Mouse (Mus musculus): Measurements from ENCODE around the gene Pgghg. TPM values are rescaled to one million over a fixed set of nuclear protein-coding genes. Genes with fewer than 3 reads are reported as not detected.

Gene Pgghg
- 19.5 and 23.5 TPM in 2 replicates for polyA plus RNA-seq (2015; fragmentation: Nextera tagmentation; extraction: Ambion mirVana)

DNA sequence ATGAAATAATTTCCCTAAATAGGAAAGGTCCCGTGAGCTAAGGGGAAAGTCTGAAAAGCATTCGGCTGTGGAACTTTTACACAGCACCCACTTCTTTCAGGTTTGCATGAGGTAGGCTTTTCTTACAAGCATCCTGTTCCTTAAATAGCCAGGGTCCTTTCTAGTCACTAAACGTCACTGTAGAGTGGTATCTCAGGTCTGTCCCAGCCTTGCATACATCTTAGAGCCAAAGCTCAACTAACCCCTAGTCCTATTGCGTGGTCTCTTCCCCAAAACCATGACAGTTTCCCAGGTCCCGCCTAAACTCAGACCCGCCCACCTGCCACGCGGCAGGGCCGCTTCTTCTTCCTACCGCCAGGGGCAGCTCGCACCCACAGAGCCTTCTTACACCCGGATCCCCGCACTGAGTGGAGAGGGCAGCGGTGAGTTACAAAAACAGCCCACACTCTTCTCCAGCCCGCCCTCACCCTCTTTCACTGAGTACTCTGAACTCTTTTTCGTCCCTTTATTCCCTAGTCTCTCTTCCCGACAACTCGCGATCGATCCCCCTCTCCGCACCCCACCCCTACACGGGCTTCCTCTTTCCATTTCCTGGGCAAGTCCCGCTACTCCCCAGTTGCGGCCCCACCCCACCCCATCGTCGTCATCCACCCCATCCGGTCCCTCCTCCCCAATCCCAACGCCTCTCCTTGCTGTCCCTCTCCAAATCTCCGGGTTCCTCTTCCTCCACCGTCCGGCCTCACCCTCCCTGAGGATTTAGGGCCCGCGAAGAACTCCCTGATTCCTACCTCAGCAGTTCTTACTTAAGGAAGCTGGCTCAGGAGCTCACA lies at the start of gene Pgghg:
Gene Pgghg (plus strand): TSS at position 170 of the 830 bp plus-strand sequence.
- H3K9me3 ChIP-seq (replicated peaks): no peaks in the 10 kb centered on the region
- H3K4me2 ChIP-seq: peak within 1 kb of the TSS; percentile 71
- WGBS: 3% methylated on average over 33 of the region's 33 CpGs
- peak; percentile 88 for ATAC-seq (replicated peaks; ENCODE audit: low FRiP score)
- peak within 1 kb of the TSS; percentile 70 for H3K9ac ChIP-seq
- H3K4me3 ChIP-seq (replicated peaks): peak within 1 kb of the TSS; percentile 62
- peaks cover 19% of the 10 kb centered on the region for H3K36me3 ChIP-seq
- H3K27ac ChIP-seq: peak within 1 kb of the TSS; percentile 95
- peaks cover 11% of the 10 kb centered on the region; the same call in 1 of the 2 replicates for H3K27me3 ChIP-seq
- peaks cover 34% of the 10 kb centered on the region for H3K4me1 ChIP-seq

DNA sequence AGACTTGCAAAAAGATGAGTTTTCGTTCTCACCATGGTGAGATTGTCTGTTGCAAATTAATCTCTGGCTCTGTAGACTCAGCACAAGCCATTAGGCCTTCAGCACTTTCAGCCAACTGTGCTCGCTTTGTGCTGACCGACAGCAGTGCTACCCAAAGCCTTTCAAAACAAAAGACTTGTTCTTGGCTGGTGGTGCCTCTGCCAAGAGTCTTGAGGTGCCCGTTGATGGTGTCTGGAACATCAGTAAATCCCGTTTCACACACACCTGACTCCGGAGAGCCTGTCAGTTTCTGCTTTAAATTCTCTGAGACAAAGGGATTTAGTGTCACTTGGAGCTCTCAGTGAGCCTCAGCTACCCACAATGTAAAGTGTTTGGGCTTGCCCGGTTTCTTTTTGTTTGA lies 47.2 kb upstream of the Pgghg start:
- H3K36me3 ChIP-seq: peaks cover 85% of the 10 kb centered on the region
- WGBS: 85% methylated on average over 7 of the region's 7 CpGs
- no peak overlapping the region for H3K4me2 ChIP-seq
- H3K4me1 ChIP-seq: no peaks in the 10 kb centered on the region
- H3K27me3 ChIP-seq: no peaks in the 10 kb centered on the region
- no peak overlapping the region for H3K9ac ChIP-seq
- no peak for ATAC-seq (replicated peaks; ENCODE audit: low FRiP score)
- H3K9me3 ChIP-seq (replicated peaks): no peaks in the 10 kb centered on the region
- H3K27ac ChIP-seq: no peak overlapping the region
- H3K4me3 ChIP-seq (replicated peaks): no peak overlapping the region

DNA sequence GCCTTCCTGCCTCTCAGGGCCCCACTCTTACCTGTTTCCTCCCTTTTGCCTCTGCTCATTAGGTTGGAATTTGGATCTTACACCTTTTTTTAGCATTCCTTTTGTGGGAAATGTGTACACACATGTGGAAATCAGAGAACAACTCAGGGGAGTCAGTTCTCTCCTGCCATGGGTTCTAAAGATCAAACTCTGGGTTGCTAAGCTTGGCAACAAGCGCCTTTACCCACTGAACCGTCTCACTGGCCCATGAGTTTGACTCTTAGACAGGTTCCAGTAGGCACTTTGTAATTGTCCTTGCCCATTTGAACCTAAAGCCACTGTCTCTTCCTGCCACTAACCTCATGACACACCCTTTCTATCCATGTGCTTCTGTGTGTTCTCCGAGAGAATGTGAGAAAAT lies 46.6 kb upstream of the Pgghg start:
- Histone ChIP-seq H3K36me3 (peaks cover 84% of the 10 kb centered on the region), H3K4me2 (no peak overlapping the region), H3K27ac (no peak overlapping the region), H3K9me3 (replicated peaks) (no peaks in the 10 kb centered on the region), H3K4me3 (replicated peaks) (no peak overlapping the region), H3K9ac (no peak overlapping the region), H3K27me3 (no peaks in the 10 kb centered on the region), H3K4me1 (no peaks in the 10 kb centered on the region)
- no peak for ATAC-seq (replicated peaks; ENCODE audit: low FRiP score)
- WGBS: 89% methylated on average over 3 of the region's 3 CpGs

DNA sequence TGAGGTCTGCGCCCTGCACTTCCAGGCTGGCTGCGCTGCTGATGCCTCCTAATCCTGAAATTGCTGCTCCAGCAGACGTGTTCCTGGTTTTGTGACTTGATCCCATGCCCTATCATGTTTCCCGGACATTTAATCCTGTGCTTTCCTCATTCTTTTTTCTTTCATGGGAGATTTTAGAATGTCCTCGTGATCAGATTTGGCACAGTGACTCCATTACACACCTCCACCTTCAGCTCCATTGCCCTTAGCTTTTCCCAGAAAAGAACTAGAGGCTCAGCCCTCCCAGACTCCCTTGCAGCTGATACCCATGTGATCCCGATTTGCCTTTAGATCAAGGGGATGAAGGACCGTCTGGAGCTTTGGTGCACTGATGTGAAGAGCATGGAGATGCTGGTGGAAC lies 43.3 kb upstream of the Pgghg start:
- no peak for ATAC-seq (replicated peaks; ENCODE audit: low FRiP score)
- Histone ChIP-seq H3K36me3 (peaks cover 61% of the 10 kb centered on the region), H3K4me2 (no peak overlapping the region), H3K27ac (no peak overlapping the region), H3K4me3 (replicated peaks) (no peak overlapping the region), H3K4me1 (peaks cover 8% of the 10 kb centered on the region; the same call in 1 of the 2 replicates), H3K9me3 (replicated peaks) (no peaks in the 10 kb centered on the region), H3K9ac (no peak overlapping the region), H3K27me3 (no peaks in the 10 kb centered on the region)
- whole genome bisulfite sequencing: 81% methylated on average over 7 of the region's 7 CpGs

DNA sequence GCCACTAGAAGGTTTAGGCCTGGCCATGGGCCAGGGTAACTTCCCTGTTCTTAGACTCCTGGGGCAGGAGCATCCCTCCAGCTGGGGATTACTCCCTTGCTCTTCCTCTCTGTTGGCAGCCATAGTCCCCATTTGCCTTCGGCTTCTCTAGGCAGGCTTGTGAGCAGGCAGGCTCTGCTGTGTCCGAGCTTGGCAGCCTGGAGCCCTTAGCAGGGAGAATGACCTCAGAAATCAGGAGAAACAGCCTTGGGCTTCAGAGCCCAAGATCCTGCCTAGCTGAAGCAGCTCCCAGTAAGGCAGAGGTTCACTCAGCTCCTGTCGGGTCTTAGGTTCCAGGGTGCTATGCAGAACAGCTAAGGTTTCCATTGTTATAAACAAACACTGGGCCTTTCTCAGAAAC lies 42.1 kb upstream of the Pgghg start:
- H3K9ac ChIP-seq: no peak overlapping the region
- no peak overlapping the region for H3K27ac ChIP-seq
- peaks cover 51% of the 10 kb centered on the region for H3K36me3 ChIP-seq
- peaks cover 14% of the 10 kb centered on the region; the same call in 1 of the 2 replicates for H3K4me1 ChIP-seq
- WGBS: 83% methylated on average over 3 of the region's 3 CpGs
- no peaks in the 10 kb centered on the region for H3K9me3 ChIP-seq (replicated peaks)
- no peaks in the 10 kb centered on the region for H3K27me3 ChIP-seq
- no peak overlapping the region for H3K4me3 ChIP-seq (replicated peaks)
- H3K4me2 ChIP-seq: no peak overlapping the region
- no peak for ATAC-seq (replicated peaks; ENCODE audit: low FRiP score)

DNA sequence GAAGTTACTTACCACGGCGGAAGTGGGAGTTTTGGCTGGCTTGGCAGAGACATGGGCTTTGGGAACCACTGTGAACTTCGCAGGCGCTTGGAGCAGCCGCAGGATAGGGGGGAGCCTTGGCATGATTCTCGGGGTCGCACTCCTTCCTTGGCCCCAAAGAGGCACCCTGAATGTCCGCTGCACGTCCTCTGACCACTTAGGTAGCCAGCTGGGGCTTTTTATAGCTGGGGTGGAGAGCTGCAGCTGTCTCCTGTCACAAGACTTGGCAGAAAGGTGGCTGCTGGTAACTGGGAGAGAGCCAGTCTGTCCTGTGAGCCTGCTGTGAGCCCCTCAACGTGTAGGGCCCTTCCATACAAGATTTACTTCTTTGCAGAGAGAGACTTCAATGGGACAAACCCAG lies 41.0 kb upstream of the Pgghg start, which contains the start of gene Cox8b:
Gene Cox8b (minus strand): TSS at position 227 of the 400 bp plus-strand sequence.
- H3K4me2 ChIP-seq: no peak within 1 kb of the TSS
- no peak within 1 kb of the TSS for H3K9ac ChIP-seq
- no peak for ATAC-seq (replicated peaks; ENCODE audit: low FRiP score)
- 62% methylated on average over 10 of the region's 10 CpGs for WGBS
- no peaks in the 10 kb centered on the region for H3K9me3 ChIP-seq (replicated peaks)
- H3K4me1 ChIP-seq: peaks cover 14% of the 10 kb centered on the region; the same call in 1 of the 2 replicates
- 0 out of 2 replicates have a peak within 1 kb of the TSS, but pooled peaks have one; percentile 11 for H3K27ac ChIP-seq
- H3K27me3 ChIP-seq: no peaks in the 10 kb centered on the region
- H3K36me3 ChIP-seq: peaks cover 41% of the 10 kb centered on the region
- no peak within 1 kb of the TSS for H3K4me3 ChIP-seq (replicated peaks)

DNA sequence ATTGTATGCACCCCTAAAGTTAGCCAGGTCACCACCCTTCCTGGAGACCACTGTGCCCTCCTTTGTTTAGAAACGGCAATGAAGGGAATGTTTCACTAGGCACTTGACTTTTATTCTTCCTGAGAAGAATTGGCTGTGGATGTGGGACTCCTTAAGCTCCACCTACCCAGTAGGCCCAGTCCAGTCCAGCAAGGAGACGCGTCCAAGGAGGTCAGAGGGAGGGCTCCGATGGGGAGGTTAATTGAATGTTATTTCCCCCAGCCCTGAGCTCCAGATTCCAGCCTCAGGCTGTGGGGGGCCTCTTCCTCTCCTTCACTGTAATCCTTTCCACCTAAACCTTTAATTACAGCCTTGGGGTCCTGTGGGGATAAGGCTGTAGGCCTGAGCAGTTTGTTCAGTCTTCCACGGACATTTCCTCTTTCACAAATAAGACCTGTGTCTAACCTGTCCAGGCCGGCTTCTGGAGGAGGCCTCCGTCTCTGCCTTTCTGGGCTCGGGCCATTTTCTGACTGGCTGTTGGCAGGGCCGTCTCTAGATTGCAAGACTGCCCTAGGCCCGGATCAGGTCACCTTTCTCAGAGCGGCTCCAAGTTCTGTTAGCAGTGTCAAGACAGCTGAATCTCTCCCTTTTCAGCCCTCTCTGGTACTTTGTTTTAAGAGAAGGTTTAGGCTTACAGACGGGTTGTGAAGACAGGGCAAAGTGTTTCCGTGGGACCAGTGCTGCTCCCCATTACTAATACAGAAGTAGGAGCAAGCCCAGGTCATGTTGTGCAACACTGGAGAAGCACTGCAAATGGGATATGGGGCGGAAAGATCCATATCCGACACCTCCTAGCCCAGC lies 38.9 kb upstream of the Pgghg start:
- H3K27me3 ChIP-seq: no peaks in the 10 kb centered on the region
- H3K4me3 ChIP-seq (replicated peaks): no peak overlapping the region
- no peak overlapping the region for H3K9ac ChIP-seq
- H3K4me1 ChIP-seq: peaks cover 14% of the 10 kb centered on the region; the same call in 1 of the 2 replicates
- peak overlapping the region; percentile 56 for H3K27ac ChIP-seq
- H3K4me2 ChIP-seq: no peak overlapping the region
- peaks cover 23% of the 10 kb centered on the region for H3K36me3 ChIP-seq
- no peak for ATAC-seq (replicated peaks; ENCODE audit: low FRiP score)
- 65% methylated on average over 15 of the region's 15 CpGs for WGBS
- H3K9me3 ChIP-seq (replicated peaks): no peaks in the 10 kb centered on the region

DNA sequence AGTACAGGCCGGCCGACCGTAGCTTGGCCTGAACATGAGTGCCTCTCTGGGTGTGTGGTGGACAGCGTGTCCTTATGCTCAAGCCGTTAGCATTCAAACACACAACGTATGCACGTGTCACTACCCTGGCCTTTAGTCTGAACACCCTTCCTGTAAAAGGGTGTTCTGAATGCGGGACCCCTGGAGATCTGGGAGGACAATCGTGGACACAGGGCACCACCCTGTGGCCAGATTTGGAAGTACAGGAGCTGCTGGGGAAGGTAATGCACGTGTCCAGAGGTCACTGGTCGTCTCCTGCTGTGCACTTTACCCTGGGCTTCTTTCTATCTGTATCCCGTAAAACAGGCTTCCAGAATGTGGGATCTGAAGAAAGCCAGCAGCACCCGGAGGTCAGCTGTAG lies 38.0 kb upstream of the Pgghg start:
- H3K9me3 ChIP-seq (replicated peaks): no peaks in the 10 kb centered on the region
- WGBS: 24% methylated on average over 13 of the region's 13 CpGs
- H3K27ac ChIP-seq: 0 out of 2 replicates have a peak overlapping the region, but pooled peaks have one; percentile 56
- peaks cover 14% of the 10 kb centered on the region for H3K36me3 ChIP-seq
- no peak overlapping the region for H3K4me3 ChIP-seq (replicated peaks)
- H3K27me3 ChIP-seq: no peaks in the 10 kb centered on the region
- peaks cover 17% of the 10 kb centered on the region; the same call in 1 of the 2 replicates for H3K4me1 ChIP-seq
- no peak overlapping the region for H3K9ac ChIP-seq
- ATAC-seq (replicated peaks; ENCODE audit: low FRiP score): peak; percentile 37; the same call in 1 of the 2 replicates
- no peak overlapping the region for H3K4me2 ChIP-seq

DNA sequence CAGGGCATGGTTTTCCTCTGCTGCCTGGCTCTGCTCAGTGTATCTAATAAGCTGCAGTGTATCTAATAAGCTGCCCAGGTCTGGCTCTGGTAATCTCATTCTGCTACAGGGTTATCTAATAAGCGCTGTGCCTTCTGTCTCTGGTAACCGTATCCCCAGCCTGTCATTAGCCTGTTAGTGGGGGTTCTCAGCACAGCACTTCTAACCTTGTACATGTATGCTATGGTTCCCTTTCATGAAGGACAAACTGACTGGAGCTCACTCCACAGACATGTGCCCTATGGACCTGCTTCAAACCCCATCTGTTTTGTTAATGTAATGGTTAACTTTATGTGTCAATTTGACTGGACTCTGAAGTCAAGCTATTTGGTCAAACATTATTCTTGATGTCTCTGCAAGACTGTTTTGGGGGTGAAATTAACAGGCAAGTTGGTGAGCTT lies 35.5 kb upstream of the Pgghg start:
- Histone ChIP-seq H3K9ac (no peak overlapping the region), H3K4me3 (replicated peaks) (no peak overlapping the region), H3K36me3 (no peaks in the 10 kb centered on the region), H3K9me3 (replicated peaks) (no peaks in the 10 kb centered on the region), H3K27me3 (no peaks in the 10 kb centered on the region), H3K4me2 (no peak overlapping the region), H3K4me1 (peaks cover 25% of the 10 kb centered on the region), H3K27ac (peak overlapping the region; percentile 61; the same call in 1 of the 2 replicates)
- 87% methylated on average over 2 of the region's 2 CpGs for WGBS
- no peak for ATAC-seq (replicated peaks; ENCODE audit: low FRiP score)

DNA sequence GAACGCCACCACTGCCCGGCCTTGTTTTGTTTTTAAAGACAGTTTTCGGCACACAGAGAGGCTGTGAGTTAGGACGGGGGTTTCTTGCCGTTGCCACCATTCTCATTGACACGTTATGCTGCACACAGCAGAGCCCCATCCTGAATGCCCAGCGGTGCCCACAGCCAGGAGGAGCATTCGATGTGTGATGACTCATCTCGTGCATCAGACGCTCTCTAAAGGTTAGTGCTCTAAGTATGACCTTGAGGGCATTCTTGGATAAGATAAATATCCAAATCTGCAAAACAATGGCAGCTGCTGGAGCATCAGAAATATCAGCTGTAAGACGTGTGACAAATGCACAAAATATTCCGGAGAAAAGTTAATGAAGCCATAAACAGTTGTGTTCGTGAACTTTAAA lies 34.1 kb upstream of the Pgghg start:
- 82% methylated on average over 13 of the region's 13 CpGs for WGBS
- no peaks in the 10 kb centered on the region for H3K27me3 ChIP-seq
- peaks cover 24% of the 10 kb centered on the region for H3K4me1 ChIP-seq
- H3K4me2 ChIP-seq: no peak overlapping the region
- no peak overlapping the region for H3K4me3 ChIP-seq (replicated peaks)
- ATAC-seq (replicated peaks; ENCODE audit: low FRiP score): no peak
- no peaks in the 10 kb centered on the region for H3K9me3 ChIP-seq (replicated peaks)
- H3K27ac ChIP-seq: no peak overlapping the region
- H3K9ac ChIP-seq: no peak overlapping the region
- H3K36me3 ChIP-seq: no peaks in the 10 kb centered on the region

DNA sequence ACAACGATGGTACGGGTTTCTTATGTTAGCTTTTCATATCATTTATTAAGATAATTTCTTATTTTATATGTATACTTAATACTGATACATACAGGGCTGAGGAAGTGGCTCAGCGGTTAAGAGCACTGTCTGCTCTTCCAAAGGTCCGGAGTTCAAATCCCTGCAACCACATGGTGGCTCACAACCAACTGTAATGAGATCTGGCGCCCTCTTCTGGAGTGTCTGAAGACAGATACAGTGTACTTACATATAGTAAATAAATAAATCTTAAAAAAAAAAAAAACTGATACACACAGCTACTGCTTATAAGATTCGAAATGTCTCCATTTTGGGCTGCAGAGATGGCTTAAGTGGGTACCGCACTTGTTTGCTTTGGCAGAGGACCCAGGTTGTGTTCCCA lies 33.5 kb upstream of the Pgghg start:
- H3K36me3 ChIP-seq: no peaks in the 10 kb centered on the region
- no peak overlapping the region for H3K4me3 ChIP-seq (replicated peaks)
- no peaks in the 10 kb centered on the region for H3K9me3 ChIP-seq (replicated peaks)
- no peaks in the 10 kb centered on the region for H3K27me3 ChIP-seq
- no peak overlapping the region for H3K27ac ChIP-seq
- H3K9ac ChIP-seq: no peak overlapping the region
- ATAC-seq (replicated peaks; ENCODE audit: low FRiP score): no peak
- WGBS: 84% methylated on average over 7 of the region's 7 CpGs
- peaks cover 21% of the 10 kb centered on the region for H3K4me1 ChIP-seq
- no peak overlapping the region for H3K4me2 ChIP-seq

DNA sequence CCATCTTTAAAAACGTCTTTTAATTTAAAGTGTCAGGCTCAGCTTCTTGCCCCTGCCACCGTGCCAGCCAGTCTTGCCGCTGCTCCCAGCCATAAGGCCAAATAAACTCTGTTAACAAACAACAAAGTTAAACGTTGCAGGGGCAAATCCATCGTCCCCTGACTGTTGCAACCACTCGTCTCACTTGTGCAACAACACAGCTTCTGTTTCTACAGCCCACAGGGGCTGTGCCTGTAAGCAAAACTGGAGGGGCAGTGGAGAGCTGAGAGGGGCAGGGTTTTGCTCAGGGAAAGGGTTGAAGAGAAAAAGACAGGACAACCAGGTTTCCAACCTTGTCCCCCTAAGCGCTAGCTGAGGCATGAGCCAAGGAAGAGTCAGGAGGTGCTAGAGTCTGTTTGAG lies 33.0 kb upstream of the Pgghg start:
- Histone ChIP-seq H3K4me3 (replicated peaks) (peak overlapping the region; percentile 46; the same call in 1 of the 2 replicates), H3K9me3 (replicated peaks) (no peaks in the 10 kb centered on the region), H3K27ac (0 out of 2 replicates have a peak overlapping the region, but pooled peaks have one; percentile 23), H3K4me1 (peaks cover 21% of the 10 kb centered on the region), H3K4me2 (peak overlapping the region; percentile 86; the same call in 1 of the 2 replicates), H3K36me3 (no peaks in the 10 kb centered on the region), H3K9ac (no peak overlapping the region), H3K27me3 (no peaks in the 10 kb centered on the region)
- no peak for ATAC-seq (replicated peaks; ENCODE audit: low FRiP score)
- WGBS: 46% methylated on average over 7 of the region's 7 CpGs

Measured in kidney, embryonic 15.5 days (tissue).